Mouse (Mus musculus) ovary, postnatal 36 days (tissue): ENCODE results near the gene Dnm3.

Experiments
- DNase-seq: peaks from one replicate; pipeline ENCODE4 v3.0.0; 2022; ENCODE audit warnings: low spot score, mixed read lengths

Dnm3 gene

DNA sequence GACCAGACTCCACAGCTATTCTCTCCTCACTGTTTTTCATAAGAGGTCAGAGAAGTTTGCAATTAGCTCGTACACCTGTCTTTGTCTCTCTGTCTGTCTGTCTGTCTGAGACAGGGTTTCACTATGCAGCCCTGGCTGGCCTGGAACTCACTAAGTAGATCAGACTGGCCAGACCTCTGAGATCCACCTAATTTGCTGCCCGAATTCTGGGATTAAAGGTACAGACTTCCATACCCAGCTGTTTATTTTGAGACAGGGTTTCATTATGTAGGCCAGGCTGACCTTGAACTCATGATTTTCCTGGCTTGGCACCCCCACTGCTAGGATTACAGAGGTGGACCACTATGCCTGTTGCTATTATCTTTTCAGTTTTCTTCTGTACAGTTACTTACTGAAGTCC is 319.3 kb downstream of the Dnm3 start:
- DNase-seq: no peak

GRCm38 (mm10) chr1:162157659-162158058 is 320.2 kb downstream of the Dnm3 start:
- no peak for DNase-seq

GRCm38 (mm10) chr1:162156873-162157272 is 321.0 kb downstream of the Dnm3 start:
- no peak for DNase-seq

- DNase-seq: no peak
These were observed 322.3 kb downstream of the Dnm3 start for GRCm38 (mm10) chr1:162155546-162155945.

- DNase-seq: no peak
These were observed 324.7 kb downstream of the Dnm3 start for GRCm38 (mm10) chr1:162153118-162153517.

GRCm38 (mm10) chr1:162149730-162150129 is 328.1 kb downstream of the Dnm3 start:
- DNase-seq: no peak

- no peak for DNase-seq
These were observed 330.3 kb downstream of the Dnm3 start for GRCm38 (mm10) chr1:162147554-162147953.

- no peak for DNase-seq
These were observed 332.1 kb downstream of the Dnm3 start for GRCm38 (mm10) chr1:162145748-162146147.

- DNase-seq: no peak
These were observed 332.8 kb downstream of the Dnm3 start for GRCm38 (mm10) chr1:162144992-162145391.

DNA sequence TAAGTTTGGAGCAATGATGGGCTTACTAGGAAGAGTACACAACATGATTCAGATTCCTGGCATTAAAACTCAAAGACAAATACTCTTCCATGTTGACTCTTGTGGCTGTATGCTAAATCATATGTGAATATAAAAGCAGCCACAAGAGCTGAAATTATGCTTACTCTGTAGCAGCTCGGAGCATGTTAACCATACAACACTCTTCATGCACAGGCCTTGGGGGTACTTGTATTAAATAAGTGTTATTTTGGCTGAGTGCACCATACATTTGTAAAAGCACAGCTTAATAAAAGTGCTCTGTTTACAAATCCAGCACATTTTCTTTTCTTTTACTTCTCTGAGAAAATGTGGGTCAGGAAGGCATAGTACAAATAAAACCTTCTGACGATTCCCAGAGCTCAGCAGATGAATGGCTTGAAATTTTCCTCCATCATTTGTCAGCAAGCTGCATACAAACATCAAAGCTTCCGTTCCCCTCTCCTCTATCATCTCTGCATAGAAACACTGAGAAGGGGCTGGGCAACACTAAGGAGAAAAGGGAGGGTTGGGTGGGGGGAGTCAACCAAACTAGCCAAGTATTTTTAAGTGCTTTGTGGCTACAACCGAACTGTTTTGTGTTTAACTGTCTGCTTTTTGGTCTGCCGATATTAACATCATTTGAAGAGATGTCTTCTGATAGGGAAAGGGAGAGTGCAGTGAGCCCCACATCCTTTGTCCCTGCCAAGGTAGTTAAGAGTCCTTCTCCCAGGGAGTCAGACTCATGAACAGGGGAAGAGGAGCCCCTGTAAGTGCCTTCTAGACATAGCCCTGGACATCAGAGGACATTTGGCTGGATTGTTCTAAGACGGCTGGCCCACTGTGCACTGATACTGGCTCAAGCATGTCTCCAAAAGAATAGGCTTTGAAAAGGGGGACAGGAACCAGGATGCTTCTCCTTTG is 333.6 kb downstream of the Dnm3 start:
- no peak for DNase-seq

- no peak for DNase-seq
These were observed 335.5 kb downstream of the Dnm3 start for GRCm38 (mm10) chr1:162142285-162142684.

GRCm38 (mm10) chr1:162136328-162136727 is 341.5 kb downstream of the Dnm3 start:
- DNase-seq: no peak

DNA sequence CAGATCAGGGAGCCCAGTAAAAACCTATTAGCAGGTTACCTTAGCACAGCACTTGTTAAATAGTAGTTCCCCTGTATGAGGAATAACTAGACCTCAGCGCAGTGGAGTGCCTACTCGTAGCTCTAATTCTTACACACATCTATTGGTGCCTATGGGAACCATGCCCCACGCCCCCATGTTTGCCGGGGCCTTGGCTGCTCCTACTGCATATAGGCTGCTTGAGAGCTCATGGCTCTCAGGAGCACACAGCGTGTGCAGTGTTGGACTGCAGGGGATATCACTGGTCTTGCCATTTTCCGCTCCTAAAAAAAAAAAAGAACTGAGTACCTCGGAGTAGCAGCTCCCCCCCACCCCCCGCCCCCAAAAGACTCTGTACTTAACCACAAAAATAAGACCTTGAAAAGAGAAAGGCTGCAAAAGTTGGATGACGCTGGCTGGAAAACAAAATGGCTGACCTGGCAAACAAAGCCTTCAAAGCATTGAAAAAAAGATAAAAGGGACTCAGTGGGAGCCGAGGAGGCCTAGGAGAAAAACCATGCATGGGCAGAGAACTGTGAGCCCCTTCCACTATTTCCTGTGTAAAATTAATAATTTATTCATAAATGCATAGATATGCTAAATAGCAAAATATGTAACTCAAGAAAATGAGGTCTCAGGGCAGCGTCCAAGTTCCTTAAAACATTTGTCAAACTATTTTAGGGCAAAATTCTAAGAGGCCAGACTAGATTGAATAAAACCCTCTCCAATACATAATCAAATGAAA is 342.2 kb downstream of the Dnm3 start:
- DNase-seq: no peak

- DNase-seq: no peak
These were observed 343.2 kb downstream of the Dnm3 start for GRCm38 (mm10) chr1:162134651-162135066.

DNA sequence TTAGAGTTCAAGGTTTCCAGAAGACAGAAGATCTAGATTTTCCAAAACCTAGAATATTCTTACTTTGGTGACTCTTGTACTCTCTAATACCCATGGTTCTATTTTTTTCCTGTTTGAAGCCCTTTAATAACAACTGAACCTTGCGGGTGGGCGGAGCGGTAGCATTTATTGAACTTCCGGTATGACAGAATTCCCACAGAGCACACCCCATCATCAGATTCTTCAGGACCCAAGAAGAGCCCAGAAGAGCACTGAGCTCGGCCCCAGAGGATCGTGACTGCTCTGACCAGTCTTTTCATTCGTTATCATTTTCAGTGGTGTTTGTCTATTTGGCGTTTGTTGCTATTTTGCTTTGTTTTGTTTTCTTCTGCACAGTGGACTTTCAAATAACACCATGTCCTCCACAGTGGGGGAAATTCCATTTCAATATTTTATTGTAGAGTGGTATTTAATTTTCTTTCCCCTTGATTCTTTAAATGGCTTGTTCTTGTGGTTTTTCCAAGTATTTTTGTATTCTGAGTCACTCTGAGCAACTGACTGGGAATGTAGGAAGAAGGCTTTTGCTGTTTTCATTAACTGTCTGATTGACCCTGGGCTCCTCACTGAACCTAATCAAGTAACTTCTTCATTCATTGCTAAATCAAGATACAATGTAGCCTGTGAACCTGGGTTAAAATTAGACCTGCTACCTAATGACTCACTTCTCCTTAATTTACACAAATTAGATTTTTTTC is 344.8 kb downstream of the Dnm3 start:
- DNase-seq: no peak

- DNase-seq: no peak
These were observed 350.7 kb downstream of the Dnm3 start for GRCm38 (mm10) chr1:162126856-162127792.

DNA sequence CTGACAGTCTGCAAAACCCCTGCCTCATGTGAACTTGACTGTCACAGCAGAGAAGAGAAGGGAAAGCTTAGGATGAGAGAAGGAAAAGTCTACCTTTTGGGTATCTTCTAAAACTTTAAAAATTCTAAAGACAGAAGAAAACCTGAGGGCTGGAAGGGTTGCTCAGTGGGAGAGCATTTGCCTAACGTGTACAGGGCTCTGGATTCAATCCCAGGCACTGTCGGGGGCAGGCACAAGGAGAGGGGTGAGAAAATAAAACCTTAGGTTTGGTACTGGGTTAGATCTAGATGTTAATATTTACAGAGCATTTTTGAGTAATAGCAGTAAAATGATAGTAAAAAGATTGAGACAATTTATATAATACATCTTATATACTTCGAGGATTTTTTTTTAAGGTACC is 353.4 kb downstream of the Dnm3 start:
- no peak for DNase-seq

DNA sequence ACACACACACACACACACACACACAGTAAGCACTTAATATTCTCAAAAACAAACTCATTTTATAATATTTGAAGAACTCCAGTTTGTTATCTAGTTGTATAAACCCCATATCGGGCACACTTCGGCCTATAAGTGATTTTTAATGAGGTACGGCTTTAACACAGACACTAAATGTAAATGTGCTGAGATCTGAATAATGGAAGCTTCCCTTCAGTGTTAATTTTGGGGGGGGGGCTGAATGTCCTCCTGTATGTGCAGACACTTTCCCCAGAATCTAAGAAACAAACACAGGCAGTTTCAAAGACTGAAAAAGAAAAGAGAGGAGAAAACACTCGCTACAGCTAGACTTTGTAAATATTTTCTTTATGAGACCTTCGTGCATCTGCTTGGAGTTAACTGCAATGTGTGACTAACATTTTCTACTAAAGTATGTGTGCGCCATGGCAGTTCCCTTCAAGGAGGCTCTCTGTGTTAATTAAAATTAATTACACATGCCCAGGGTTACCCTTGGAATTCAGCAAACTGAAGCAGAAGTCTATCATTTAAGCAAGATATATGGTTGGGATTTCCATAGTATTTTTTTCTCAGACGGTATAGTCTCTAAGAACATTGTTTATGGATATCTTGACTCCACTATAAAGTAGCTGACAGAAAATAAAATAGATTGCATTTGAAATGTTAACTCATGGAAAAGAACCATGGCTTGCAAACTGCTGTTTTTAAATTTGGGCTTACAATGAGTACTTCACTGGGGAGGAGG is 356.2 kb downstream of the Dnm3 start:
- DNase-seq: no peak

- DNase-seq: no peak
These were observed 368.4 kb downstream of the Dnm3 start for GRCm38 (mm10) chr1:162109437-162109813.

DNA sequence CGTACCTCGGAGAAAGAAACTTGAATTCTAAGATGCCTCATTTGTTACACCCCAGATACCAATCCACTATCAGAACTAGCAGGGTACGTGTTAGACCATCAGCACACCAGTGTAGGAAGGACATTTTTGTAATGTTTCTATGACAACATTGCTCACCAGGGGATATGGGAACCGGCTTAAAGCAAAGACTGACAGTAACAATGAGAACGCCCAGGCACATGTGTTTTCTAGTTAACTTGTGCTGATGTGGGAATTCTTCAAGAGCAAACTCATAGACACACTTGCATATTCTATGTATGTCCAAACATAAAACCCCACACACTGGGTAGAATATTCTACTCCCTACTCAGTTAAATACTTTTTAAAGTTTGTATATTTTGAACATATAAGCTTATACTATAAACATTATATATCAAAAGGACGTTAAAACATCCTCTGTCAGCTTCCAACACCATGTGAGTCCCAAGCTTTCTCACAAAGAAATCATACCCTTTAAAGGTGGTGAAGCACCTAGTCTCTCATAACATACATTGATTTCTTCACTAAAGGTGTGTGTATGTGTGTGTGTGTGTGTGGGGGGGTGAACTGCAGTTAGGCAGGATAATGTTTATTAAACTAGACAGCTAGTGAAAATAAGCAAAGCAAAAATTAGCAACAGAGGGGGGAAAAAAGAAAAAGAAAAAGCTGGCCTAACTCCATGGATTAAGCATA is 369.0 kb downstream of the Dnm3 start:
- DNase-seq: no peak
